Mouse (Mus musculus) CH12.LX (cell line): Measurements from ENCODE around the gene Ndufv2.

ENCODE experiments used
- BHLHE40 ChIP-seq: IDR thresholded peaks from 2 replicates; pipeline ENCODE4 v1.6.1; 2011; ENCODE audit warnings: mild to moderate bottlenecking, low read depth, low read length, improper control_type of control experiment
- CHD2 ChIP-seq: IDR thresholded peaks from 2 replicates; pipeline ENCODE4 v1.6.1; 2011; ENCODE audit warnings: low read length, improper control_type of control experiment
- CTCF ChIP-seq, 2 experiments: IDR thresholded peaks in 1 of 2; conservative IDR thresholded peaks in 1 of 2; 2 replicates each; pipeline ENCODE4 v1.5.1; 2011 to 2012; ENCODE audit warnings: low read depth in 2 of 2, low read length in 2 of 2, improper control_type of control experiment in 1 of 2, inconsistent platforms in 1 of 2, mild to moderate bottlenecking in 1 of 2, moderate library complexity in 1 of 2
- ELF1 ChIP-seq: IDR thresholded peaks from 2 replicates; pipeline ENCODE4 v1.6.1; 2014; ENCODE audit warnings: low read depth, mild to moderate bottlenecking, inconsistent platforms, low read length, improper control_type of control experiment
- EP300 ChIP-seq: IDR thresholded peaks from 2 replicates; pipeline ENCODE4 v1.6.1; 2011; ENCODE audit warnings: low read length, improper control_type of control experiment
- IRF4 ChIP-seq: IDR thresholded peaks from 2 replicates; pipeline ENCODE4 v1.6.1; 2014; ENCODE audit warnings: low read depth, mild to moderate bottlenecking, inconsistent platforms, low read length, improper control_type of control experiment
- NELFE ChIP-seq: IDR thresholded peaks from 2 replicates; pipeline ENCODE4 v1.6.1; 2011; ENCODE audit warnings: low read depth, low read length, improper control_type of control experiment
- POLR2A ChIP-seq: IDR thresholded peaks from 2 replicates; pipeline ENCODE4 v1.6.1; 2011; ENCODE audit warnings: low read depth, mild to moderate bottlenecking, improper control_type of control experiment, low read length
- SMC3 ChIP-seq: IDR thresholded peaks from 2 replicates; pipeline ENCODE4 v1.6.1; 2011; ENCODE audit warnings: low read depth, low read length, improper control_type of control experiment
- TCF12 ChIP-seq: IDR thresholded peaks from 2 replicates; pipeline ENCODE4 v1.6.1; 2014; ENCODE audit warnings: low read depth, mild to moderate bottlenecking, inconsistent platforms, low read length, improper control_type of control experiment
- UBTF ChIP-seq: IDR thresholded peaks from 2 replicates; pipeline ENCODE4 v1.6.1; 2012; ENCODE audit warnings: low read depth, mild to moderate bottlenecking, inconsistent platforms, low read length, improper control_type of control experiment, moderate library complexity

DNA sequence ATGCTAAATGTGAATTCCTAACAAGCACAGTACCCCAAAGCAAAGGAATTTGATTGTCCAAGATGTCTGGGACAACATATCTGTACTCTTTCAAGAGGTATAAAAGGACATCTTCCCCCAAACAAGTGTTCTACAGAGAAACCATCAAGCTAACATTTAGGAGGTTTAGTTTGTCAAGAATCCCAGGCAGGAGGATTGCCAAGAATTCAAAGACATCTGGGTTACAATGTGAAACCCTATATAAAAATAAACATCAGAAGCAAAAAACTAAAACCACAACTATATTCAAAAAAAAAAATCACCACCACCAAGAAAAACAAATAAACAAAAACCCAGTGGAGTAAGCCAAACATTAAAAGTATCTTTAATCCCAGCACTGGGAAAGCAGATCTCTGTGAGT is 11.1 kb downstream of the Ndufv2 start:
- TF ChIP-seq BHLHE40 (no peak), CTCF (conservative IDR thresholded peaks at IDR 0.05 in 1 of 2, IDR thresholded peaks at IDR 0.05 in 1 of 2; ENCODE audit: low read depth in 2 of 2, low read length in 2 of 2) (no peak), POLR2A (no peak), UBTF (no peak), ELF1 (no peak), TCF12 (no peak), NELFE (no peak), IRF4 (no peak), EP300 (no peak), CHD2 (no peak), SMC3 (no peak)
